Mouse (Mus musculus): ENCODE results near the gene Hs3st2.

Hs3st2 gene

GRCm38 (mm10) chr7:121549329-121550022 lies 157.8 kb downstream of the Hs3st2 start:
- no peak for DNase-seq (ENCODE audit: low spot score)
